Mouse (Mus musculus): ENCODE data around the gene Zfp987. TPM values are rescaled to one million over a fixed set of nuclear protein-coding genes. Genes with fewer than 3 reads are reported as not detected.
"Not testable (repeated sequence)": the region's sequence is repeated elsewhere in the genome, so short reads cannot be mapped to it uniquely, and the experiment has no call there.

The Zfp987 gene
- polyA plus RNA-seq, 1 experiment from 2014 or later = 0.32 TPM

- not testable (repeated sequence) for H3K4me2 ChIP-seq (replicated peaks; ENCODE audit: low read depth, low read length); H3K27ac ChIP-seq (ENCODE audit: low read length); ATAC-seq (ENCODE audit: insufficient number of reproducible peaks, insufficient read depth, low FRiP score, low read depth); H3K27me3 ChIP-seq (ENCODE audit: control insufficient read depth, insufficient read depth, low read length); H3K9ac ChIP-seq (replicated peaks; ENCODE audit: low read depth, low read length); H3K4me1 ChIP-seq (ENCODE audit: control insufficient read depth, insufficient read depth, low read length); H3K4me3 ChIP-seq (ENCODE audit: low read depth, low read length); H3K36me3 ChIP-seq (ENCODE audit: control insufficient read depth, insufficient read depth, low read length)
- 77% methylated on average over 6 of the region's 6 CpGs for WGBS
- H3K9me3 ChIP-seq (ENCODE audit: control insufficient read depth, low read depth, low read length) = peaks cover 23% of the 10 kb centered on the region
These were observed 34.1 kb upstream of the Zfp987 start for GRCm38 (mm10) chr4:146063001-146063400.

- not testable (repeated sequence) for H3K4me1 ChIP-seq (ENCODE audit: control insufficient read depth, insufficient read depth, low read length); H3K4me2 ChIP-seq (replicated peaks; ENCODE audit: low read depth, low read length); H3K27ac ChIP-seq (ENCODE audit: low read length); ATAC-seq (ENCODE audit: insufficient number of reproducible peaks, insufficient read depth, low FRiP score, low read depth); H3K9ac ChIP-seq (replicated peaks; ENCODE audit: low read depth, low read length); H3K4me3 ChIP-seq (ENCODE audit: low read depth, low read length); H3K27me3 ChIP-seq (ENCODE audit: control insufficient read depth, insufficient read depth, low read length); H3K36me3 ChIP-seq (ENCODE audit: control insufficient read depth, insufficient read depth, low read length)
- H3K9me3 ChIP-seq (ENCODE audit: control insufficient read depth, low read depth, low read length) = peaks cover 22% of the 10 kb centered on the region
- 87% methylated on average over 15 of the region's 15 CpGs for WGBS
These were observed 33.5 kb upstream of the Zfp987 start for GRCm38 (mm10) chr4:146063621-146064020.

GRCm38 (mm10) chr4:146064807-146065206, 32.3 kb upstream of the Zfp987 start:
- WGBS = 81% methylated on average over 4 of the region's 5 CpGs
- not testable (repeated sequence) for H3K9ac ChIP-seq (replicated peaks; ENCODE audit: low read depth, low read length); H3K4me2 ChIP-seq (replicated peaks; ENCODE audit: low read depth, low read length); H3K4me3 ChIP-seq (ENCODE audit: low read depth, low read length); ATAC-seq (ENCODE audit: insufficient number of reproducible peaks, insufficient read depth, low FRiP score, low read depth); H3K27me3 ChIP-seq (ENCODE audit: control insufficient read depth, insufficient read depth, low read length); H3K36me3 ChIP-seq (ENCODE audit: control insufficient read depth, insufficient read depth, low read length); H3K4me1 ChIP-seq (ENCODE audit: control insufficient read depth, insufficient read depth, low read length); H3K27ac ChIP-seq (ENCODE audit: low read length)
- peaks cover 15% of the 10 kb centered on the region for H3K9me3 ChIP-seq (ENCODE audit: control insufficient read depth, low read depth, low read length)

- not testable (repeated sequence) for H3K4me2 ChIP-seq (replicated peaks; ENCODE audit: low read depth, low read length); H3K4me3 ChIP-seq (ENCODE audit: low read depth, low read length); ATAC-seq (ENCODE audit: insufficient number of reproducible peaks, insufficient read depth, low FRiP score, low read depth)
These were observed 30.0 kb upstream of the Zfp987 start for GRCm38 (mm10) chr4:146066932-146067580.

GRCm38 (mm10) chr4:146067594-146067993, 29.5 kb upstream of the Zfp987 start:
- WGBS = 22% methylated on average over 53 of the region's 55 CpGs
- not testable (repeated sequence) for ATAC-seq (ENCODE audit: insufficient number of reproducible peaks, insufficient read depth, low FRiP score, low read depth); H3K27me3 ChIP-seq (ENCODE audit: control insufficient read depth, insufficient read depth, low read length); H3K4me1 ChIP-seq (ENCODE audit: control insufficient read depth, insufficient read depth, low read length); H3K9ac ChIP-seq (replicated peaks; ENCODE audit: low read depth, low read length); H3K4me2 ChIP-seq (replicated peaks; ENCODE audit: low read depth, low read length); H3K27ac ChIP-seq (ENCODE audit: low read length); H3K36me3 ChIP-seq (ENCODE audit: control insufficient read depth, insufficient read depth, low read length); H3K4me3 ChIP-seq (ENCODE audit: low read depth, low read length)
- H3K9me3 ChIP-seq (ENCODE audit: control insufficient read depth, low read depth, low read length) = peaks cover 13% of the 10 kb centered on the region

More at GRCm38 (mm10) chr4:146066932-146067580, 30.0 kb upstream of the Zfp987 start:
- not testable (repeated sequence) for H3K27ac ChIP-seq (ENCODE audit: low read length); H3K9ac ChIP-seq (replicated peaks; ENCODE audit: low read depth, low read length); H3K4me1 ChIP-seq (ENCODE audit: control insufficient read depth, insufficient read depth, low read length); H3K27me3 ChIP-seq (ENCODE audit: control insufficient read depth, insufficient read depth, low read length); H3K36me3 ChIP-seq (ENCODE audit: control insufficient read depth, insufficient read depth, low read length)
- WGBS = 41% methylated on average over 35 of the region's 45 CpGs
- H3K9me3 ChIP-seq (ENCODE audit: control insufficient read depth, low read depth, low read length) = peaks cover 13% of the 10 kb centered on the region

GRCm38 (mm10) chr4:146073264-146073663, 23.8 kb upstream of the Zfp987 start:
- not testable (repeated sequence) for H3K36me3 ChIP-seq (ENCODE audit: control insufficient read depth, insufficient read depth, low read length); H3K9me3 ChIP-seq (ENCODE audit: control insufficient read depth, low read depth, low read length); H3K27me3 ChIP-seq (ENCODE audit: control insufficient read depth, insufficient read depth, low read length); H3K27ac ChIP-seq (ENCODE audit: low read length); H3K4me3 ChIP-seq (ENCODE audit: low read depth, low read length); H3K4me1 ChIP-seq (ENCODE audit: control insufficient read depth, insufficient read depth, low read length); H3K9ac ChIP-seq (replicated peaks; ENCODE audit: low read depth, low read length); H3K4me2 ChIP-seq (replicated peaks; ENCODE audit: low read depth, low read length); ATAC-seq (ENCODE audit: insufficient number of reproducible peaks, insufficient read depth, low FRiP score, low read depth)
- 78% methylated on average over 5 of the region's 7 CpGs for WGBS

- H3K9ac ChIP-seq (replicated peaks; ENCODE audit: low read depth, low read length); ATAC-seq (ENCODE audit: insufficient number of reproducible peaks, insufficient read depth, low FRiP score, low read depth); H3K36me3 ChIP-seq (ENCODE audit: control insufficient read depth, insufficient read depth, low read length); H3K4me2 ChIP-seq (replicated peaks; ENCODE audit: low read depth, low read length); H3K4me1 ChIP-seq (ENCODE audit: control insufficient read depth, insufficient read depth, low read length); H3K27me3 ChIP-seq (ENCODE audit: control insufficient read depth, insufficient read depth, low read length); H3K9me3 ChIP-seq (ENCODE audit: control insufficient read depth, low read depth, low read length); H3K4me3 ChIP-seq (ENCODE audit: low read depth, low read length); H3K27ac ChIP-seq (ENCODE audit: low read length): not testable (repeated sequence)
- 36% methylated on average over 3 of the region's 3 CpGs for WGBS
These were observed 4.3 kb downstream of the Zfp987 start for GRCm38 (mm10) chr4:146101448-146101847.

- H3K9me3 ChIP-seq (ENCODE audit: control insufficient read depth, low read depth, low read length) = not testable (repeated sequence)
These were observed 59.4 kb downstream of the Zfp987 start, which contains the start of gene Zfp600 for GRCm38 (mm10) chr4:146156524-146156923. TSS of gene Zfp600 (plus strand) at chr4:146156824.

GRCm38 (mm10) chr4:146162893-146163292, 65.8 kb downstream of the Zfp987 start:
- H3K9me3 ChIP-seq (ENCODE audit: control insufficient read depth, low read depth, low read length); H3K27ac ChIP-seq (ENCODE audit: low read length); H3K27me3 ChIP-seq (ENCODE audit: control insufficient read depth, insufficient read depth, low read length); H3K9ac ChIP-seq (replicated peaks; ENCODE audit: low read depth, low read length); H3K4me2 ChIP-seq (replicated peaks; ENCODE audit: low read depth, low read length); H3K4me1 ChIP-seq (ENCODE audit: control insufficient read depth, insufficient read depth, low read length); H3K36me3 ChIP-seq (ENCODE audit: control insufficient read depth, insufficient read depth, low read length); ATAC-seq (ENCODE audit: insufficient number of reproducible peaks, insufficient read depth, low FRiP score, low read depth); H3K4me3 ChIP-seq (ENCODE audit: low read depth, low read length): not testable (repeated sequence)
- 86% methylated on average over 2 of the region's 4 CpGs for WGBS

More at GRCm38 (mm10) chr4:146156524-146156923, 59.4 kb downstream of the Zfp987 start, which contains the start of gene Zfp600:
- not testable (repeated sequence) for H3K4me1 ChIP-seq (ENCODE audit: control insufficient read depth, insufficient read depth, low read length); H3K27me3 ChIP-seq (ENCODE audit: control insufficient read depth, insufficient read depth, low read length); H3K36me3 ChIP-seq (ENCODE audit: control insufficient read depth, insufficient read depth, low read length); ATAC-seq (ENCODE audit: insufficient number of reproducible peaks, insufficient read depth, low FRiP score, low read depth); H3K4me2 ChIP-seq (replicated peaks; ENCODE audit: low read depth, low read length); H3K9ac ChIP-seq (replicated peaks; ENCODE audit: low read depth, low read length); H3K4me3 ChIP-seq (ENCODE audit: low read depth, low read length); H3K27ac ChIP-seq (ENCODE audit: low read length)
- no CpG with 5 or more reads among the region's 6 CpGs for WGBS

Data from stomach, embryonic 14.5 days (tissue).